Mouse (Mus musculus) liver, embryonic 11.5 days (tissue): ENCODE results near the gene Mcm2. TPM values are rescaled to one million over a fixed set of nuclear protein-coding genes. Genes with fewer than 3 reads are reported as not detected.
A peak's percentile ranks its signal among the peaks of the same experiment; 100 is the strongest.

ENCODE experiments used
- ATAC-seq: fragments of 200-750 bp; cut with Nextera tagmentation; replicated peaks from 2 replicates; pipeline ENCODE4 v1.8.0; 2017; ENCODE audit warnings: moderate number of reproducible peaks, mild to moderate bottlenecking, moderate TSS enrichment, moderate library complexity; ENCODE audit not compliant: low FRiP score
- DNase-seq: peaks from one replicate; pipeline ENCODE4 v3.0.0-alpha.2; 2017; ENCODE audit warnings: low spot score
- H3K27ac ChIP-seq: fragments of 300-500 bp; sonication (generic); 2 replicates; pipeline ENCODE4 v1.5.1; 2014; ENCODE audit warnings: mild to moderate bottlenecking, low read depth, low read length, control low read depth
- H3K27me3 ChIP-seq: fragments of 300-500 bp; sonication (generic); replicated peaks from 2 replicates; pipeline ENCODE4 v1.6.1; 2014; ENCODE audit warnings: low read length, mixed read lengths; ENCODE audit not compliant: control insufficient read depth, insufficient read depth
- H3K36me3 ChIP-seq: fragments of 300-500 bp; sonication (generic); 2 replicates; pipeline ENCODE4 v1.6.1; 2014; ENCODE audit warnings: mild to moderate bottlenecking, low read length, moderate library complexity, mixed read lengths; ENCODE audit not compliant: control insufficient read depth, insufficient read depth
- H3K4me1 ChIP-seq: fragments of 300-500 bp; sonication (generic); replicated peaks from 2 replicates; pipeline ENCODE4 v1.6.1; 2014; ENCODE audit warnings: low read length, mixed read lengths; ENCODE audit not compliant: control insufficient read depth, insufficient read depth
- H3K4me2 ChIP-seq: fragments of 300-500 bp; sonication (generic); 2 replicates; pipeline ENCODE4 v1.6.1; 2014; ENCODE audit warnings: mild to moderate bottlenecking, control low read depth, moderate library complexity
- H3K4me3 ChIP-seq: fragments of 300-500 bp; sonication (generic); 2 replicates; pipeline ENCODE4 v1.5.1; 2014; ENCODE audit warnings: low read depth, low read length, control low read depth
- H3K9ac ChIP-seq: fragments of 300-500 bp; sonication (generic); 2 replicates; pipeline ENCODE4 v1.6.1; 2014; ENCODE audit warnings: low read depth, low read length, control low read depth
- H3K9me3 ChIP-seq: fragments of 300-500 bp; sonication (generic); 2 replicates; pipeline ENCODE4 v1.6.1; 2016; ENCODE audit warnings: low read length, inconsistent platforms, mixed read lengths; ENCODE audit not compliant: control insufficient read depth
- WGBS: fragments of 180-500 bp; shearing (Covaris S2); extraction: QIAGEN DNeasy Blood & Tissue Kit; methylation state at CpG from one replicate; pipeline ENCODE4 v1.1.7; 2014; 5-methylcytosine and 5-hydroxymethylcytosine counted together
- polyA plus RNA-seq: library from polyadenylated mRNA; unstranded; fragments of >200 nt; fragmentation: Nextera tagmentation; extraction: Ambion mirVana; gene quantifications from 2 replicates; pipeline ENCODE4 v1.2.1, GENCODE M21; 2014

Mcm2 gene
- polyA plus RNA-seq, 1 experiment from 2014 or later: 254 TPM

GRCm38 (mm10) chr6:88930049-88930448 is 31.5 kb upstream of the Mcm2 start:
- WGBS: 65% methylated on average over 7 of the region's 7 CpGs
- no peak overlapping the region for H3K27ac ChIP-seq

GRCm38 (mm10) chr6:88929451-88929850 is 30.9 kb upstream of the Mcm2 start:
- H3K4me2 ChIP-seq: no peak overlapping the region
- H3K4me1 ChIP-seq: peaks cover 13% of the 10 kb centered on the region
- H3K9me3 ChIP-seq: no peaks in the 10 kb centered on the region
- H3K36me3 ChIP-seq: no peaks in the 10 kb centered on the region
- no peak overlapping the region for H3K27ac ChIP-seq
- no peak for ATAC-seq
- H3K4me3 ChIP-seq: no peak overlapping the region
- H3K9ac ChIP-seq: no peak overlapping the region
- peaks cover 6% of the 10 kb centered on the region; the same call in 1 of the 2 replicates for H3K27me3 ChIP-seq
- 69% methylated on average over 6 of the region's 6 CpGs for whole genome bisulfite sequencing
- DNase-seq: no peak

More at GRCm38 (mm10) chr6:88930049-88930448, 31.5 kb upstream of the Mcm2 start:
- ATAC-seq (no peak), DNase-seq (no peak)
- Histone ChIP-seq H3K9ac (no peak overlapping the region), H3K4me1 (peaks cover 10% of the 10 kb centered on the region), H3K4me3 (no peak overlapping the region), H3K4me2 (no peak overlapping the region), H3K27me3 (peaks cover 9% of the 10 kb centered on the region; the same call in 1 of the 2 replicates), H3K36me3 (no peaks in the 10 kb centered on the region), H3K9me3 (no peaks in the 10 kb centered on the region)

GRCm38 (mm10) chr6:88928576-88928975 is 30.0 kb upstream of the Mcm2 start:
- DNase-seq: no peak
- H3K36me3 ChIP-seq: no peaks in the 10 kb centered on the region
- no peak overlapping the region for H3K4me2 ChIP-seq
- no peak overlapping the region for H3K4me3 ChIP-seq
- H3K4me1 ChIP-seq: peaks cover 14% of the 10 kb centered on the region
- no peak overlapping the region for H3K27ac ChIP-seq
- no peak overlapping the region for H3K9ac ChIP-seq
- no peaks in the 10 kb centered on the region for H3K9me3 ChIP-seq
- ATAC-seq: no peak
- 76% methylated on average over 5 of the region's 5 CpGs for WGBS
- H3K27me3 ChIP-seq: peaks cover 6% of the 10 kb centered on the region; the same call in 1 of the 2 replicates

GRCm38 (mm10) chr6:88928026-88928425 is 29.4 kb upstream of the Mcm2 start:
- Histone ChIP-seq H3K4me2 (no peak overlapping the region), H3K4me3 (no peak overlapping the region), H3K9me3 (no peaks in the 10 kb centered on the region), H3K36me3 (no peaks in the 10 kb centered on the region), H3K9ac (no peak overlapping the region), H3K27me3 (0 out of 2 replicates have a peak, but pooled peaks cover 2% of the 10 kb centered on the region), H3K4me1 (peaks cover 14% of the 10 kb centered on the region), H3K27ac (no peak overlapping the region)
- ATAC-seq: 0 out of 2 replicates have a peak, but pooled peaks have one; percentile 19
- 79% methylated on average over 1 of the region's 1 CpGs for WGBS
- no peak for DNase-seq

- 17% methylated on average over 2 of the region's 2 CpGs for WGBS
- no peaks in the 10 kb centered on the region for H3K9me3 ChIP-seq
- no peaks in the 10 kb centered on the region for H3K36me3 ChIP-seq
- peaks cover 14% of the 10 kb centered on the region for H3K4me1 ChIP-seq
- no peak overlapping the region for H3K4me2 ChIP-seq
- 0 out of 2 replicates have a peak, but pooled peaks cover 2% of the 10 kb centered on the region for H3K27me3 ChIP-seq
- peak; percentile 74 for DNase-seq
- no peak overlapping the region for H3K4me3 ChIP-seq
- no peak overlapping the region for H3K27ac ChIP-seq
- ATAC-seq: peak; percentile 33; the same call in 1 of the 2 replicates
- H3K9ac ChIP-seq: no peak overlapping the region
Observed at GRCm38 (mm10) chr6:88927595-88927994, 29.0 kb upstream of the Mcm2 start.

- H3K27ac ChIP-seq: no peak overlapping the region
- ATAC-seq: 0 out of 2 replicates have a peak, but pooled peaks have one; percentile 19
- H3K4me2 ChIP-seq: no peak overlapping the region
- WGBS: 47% methylated on average over 3 of the region's 3 CpGs
- no peak for DNase-seq
- H3K4me3 ChIP-seq: no peak overlapping the region
- no peak overlapping the region for H3K9ac ChIP-seq
- 0 out of 2 replicates have a peak, but pooled peaks cover 2% of the 10 kb centered on the region for H3K27me3 ChIP-seq
- H3K9me3 ChIP-seq: no peaks in the 10 kb centered on the region
- peaks cover 14% of the 10 kb centered on the region for H3K4me1 ChIP-seq
- H3K36me3 ChIP-seq: no peaks in the 10 kb centered on the region
Observed at GRCm38 (mm10) chr6:88926870-88927269, 28.3 kb upstream of the Mcm2 start.

- no peaks in the 10 kb centered on the region for H3K36me3 ChIP-seq
- no peak overlapping the region for H3K4me3 ChIP-seq
- no peak overlapping the region for H3K9ac ChIP-seq
- no peak for ATAC-seq
- peaks cover 11% of the 10 kb centered on the region for H3K4me1 ChIP-seq
- no peak overlapping the region for H3K4me2 ChIP-seq
- DNase-seq: no peak
- 0 out of 2 replicates have a peak, but pooled peaks cover 2% of the 10 kb centered on the region for H3K27me3 ChIP-seq
- H3K27ac ChIP-seq: no peak overlapping the region
- no peaks in the 10 kb centered on the region for H3K9me3 ChIP-seq
- WGBS: 27% methylated on average over 4 of the region's 4 CpGs
Observed at GRCm38 (mm10) chr6:88925640-88926205, 27.1 kb upstream of the Mcm2 start.

- WGBS: 31% methylated on average over 5 of the region's 5 CpGs
- H3K27ac ChIP-seq: no peak overlapping the region
Observed at GRCm38 (mm10) chr6:88924502-88925275, 26.1 kb upstream of the Mcm2 start.

More at GRCm38 (mm10) chr6:88924502-88925275, 26.1 kb upstream of the Mcm2 start:
- Histone ChIP-seq H3K27me3 (0 out of 2 replicates have a peak, but pooled peaks cover 2% of the 10 kb centered on the region), H3K4me3 (no peak overlapping the region), H3K9me3 (no peaks in the 10 kb centered on the region), H3K4me2 (no peak overlapping the region), H3K4me1 (peaks cover 11% of the 10 kb centered on the region), H3K9ac (no peak overlapping the region), H3K36me3 (no peaks in the 10 kb centered on the region)
- ATAC-seq (no peak), DNase-seq (no peak)
